Mouse (Mus musculus): Measurements from ENCODE around the gene Arfgap3.

Gene Arfgap3

GRCm38 (mm10) chr15:83252060-83252459 is 98.0 kb downstream of the Arfgap3 start:
- no peak for DNase-seq (ENCODE audit: low spot score)

- no peak for DNase-seq (ENCODE audit: low spot score)
Observed at GRCm38 (mm10) chr15:83251176-83252004, 98.7 kb downstream of the Arfgap3 start, which contains the start of gene A4galt. Gene A4galt (minus strand): TSS chr15:83251774.

DNA sequence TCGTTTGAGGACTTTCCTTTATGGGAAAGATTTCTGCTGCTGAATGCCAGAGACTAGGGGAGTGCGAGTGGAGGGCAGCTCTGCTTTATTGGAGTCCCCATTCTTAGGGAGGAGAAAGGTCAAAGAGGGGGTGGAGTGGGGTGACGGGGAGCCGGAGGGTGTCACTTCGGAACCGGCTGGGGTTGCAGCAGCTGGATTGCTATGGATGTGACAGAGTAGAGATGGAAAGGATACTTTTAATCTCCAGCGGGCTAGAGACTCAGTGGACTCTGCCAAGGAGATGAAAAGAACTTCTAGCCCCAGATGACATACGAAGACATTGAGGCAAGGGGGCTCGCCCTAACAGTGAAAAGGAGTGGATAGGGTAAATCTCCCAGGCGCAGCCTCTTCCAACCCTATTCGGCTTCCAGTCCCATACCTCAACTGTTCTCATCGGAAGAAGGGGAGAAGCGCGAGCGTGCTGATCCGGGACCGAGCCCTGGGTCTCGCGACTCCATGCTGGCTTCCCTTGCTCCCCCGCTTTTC is 99.3 kb downstream of the Arfgap3 start:
- no peak for DNase-seq (ENCODE audit: low spot score)
